Mouse (Mus musculus): ENCODE measurements around the gene Dagla.

DNA sequence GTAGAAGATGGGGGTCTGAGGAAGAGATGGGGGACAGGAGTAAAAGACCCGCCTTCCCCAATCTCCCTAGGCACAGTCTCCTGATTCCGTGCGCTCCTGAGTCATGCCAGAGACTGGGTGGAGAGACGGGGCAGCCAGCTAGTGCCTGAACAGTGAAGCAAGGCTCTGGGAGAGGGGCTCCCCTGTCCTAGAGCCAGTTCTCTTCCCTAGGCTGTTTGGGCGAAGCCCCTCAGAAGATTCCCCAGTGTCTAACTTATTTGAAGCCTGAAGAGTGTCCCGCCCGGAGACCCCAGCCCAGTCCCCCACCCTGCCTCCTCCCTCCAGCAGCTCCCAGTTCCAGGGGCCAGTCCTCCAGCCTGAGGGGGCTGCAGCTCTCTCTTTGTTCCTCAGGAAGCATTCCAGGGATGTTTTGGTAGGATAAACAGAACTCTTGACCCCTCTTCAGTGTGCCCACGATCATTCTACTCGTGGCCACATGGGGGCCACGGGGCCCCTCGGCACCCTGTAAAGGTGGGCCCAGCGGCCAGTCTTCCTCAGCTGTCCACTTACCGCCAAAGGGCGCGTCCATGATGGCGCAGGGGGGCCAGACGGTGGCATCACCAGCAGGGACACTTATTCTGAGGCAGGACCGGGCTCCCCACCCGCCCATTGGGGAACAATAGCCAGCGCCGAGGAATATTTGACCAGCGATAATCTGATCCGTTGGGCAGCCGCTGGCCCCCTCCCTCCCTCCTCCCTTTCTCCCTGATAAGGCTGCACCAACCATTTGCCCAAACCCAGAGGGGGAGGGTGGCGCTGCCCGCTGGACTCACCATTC, 79.8 kb downstream of the Dagla start:
- TF ChIP-seq CTCF (IDR thresholded peaks at IDR 0.05; ENCODE audit: low read depth, low read length) (no peak), POLR2A (IDR thresholded peaks at IDR 0.05; ENCODE audit: extremely low read depth, insufficient read depth, low read length) (no peak)

Measured in liver, adult 2 months (tissue).